Mouse (Mus musculus) C2C12 (cell line): ENCODE measurements around the gene Ccdc154. TPM values are rescaled to one million over a fixed set of nuclear protein-coding genes. Genes with fewer than 3 reads are reported as not detected.

Source experiments
- H3K27me3 ChIP-seq: one replicate; pipeline ENCODE4 v1.6.1; 2011; ENCODE audit not compliant: control insufficient read depth, insufficient read depth, insufficient read length
- H3K36me3 ChIP-seq: one replicate; pipeline ENCODE4 v1.6.1; 2011; ENCODE audit not compliant: control insufficient read depth, insufficient read depth
- H3K4me3 ChIP-seq: one replicate; pipeline ENCODE4 v1.5.1; 2011; ENCODE audit warnings: mild to moderate bottlenecking, control low read depth; ENCODE audit not compliant: poor library complexity, insufficient read depth, severe bottlenecking
- H3K79me2 ChIP-seq: one replicate; pipeline ENCODE4 v1.6.1; 2011; ENCODE audit not compliant: control insufficient read depth, insufficient read depth
- H3K79me3 ChIP-seq: one replicate; pipeline ENCODE4 v1.6.1; 2011; ENCODE audit warnings: low read depth, control low read depth
- H3ac ChIP-seq: one replicate; pipeline ENCODE3; 2011; ENCODE audit warnings: low read depth; ENCODE audit not compliant: control insufficient read depth, insufficient read length
- CEBPB ChIP-seq: IDR thresholded peaks from one replicate; pipeline ENCODE4 v1.6.1; 2011; ENCODE audit warnings: low read depth, mild to moderate bottlenecking, control low read depth, moderate library complexity
- CTCF ChIP-seq: IDR thresholded peaks from one replicate; pipeline ENCODE4 v1.5.1; 2011; ENCODE audit not compliant: control insufficient read depth, insufficient read depth, insufficient read length
- FOSL1 ChIP-seq: IDR thresholded peaks from one replicate; pipeline ENCODE4 v1.8.0; 2011; ENCODE audit warnings: mild to moderate bottlenecking, low read length; ENCODE audit not compliant: poor library complexity, insufficient read depth, severe bottlenecking
- MAX ChIP-seq: IDR thresholded peaks from one replicate; pipeline ENCODE4 v1.6.1; 2011; ENCODE audit warnings: mild to moderate bottlenecking, control low read depth
- MYOD1 ChIP-seq: IDR thresholded peaks from one replicate; pipeline ENCODE4 v1.6.1; 2011; ENCODE audit warnings: low read depth; ENCODE audit not compliant: control insufficient read depth, insufficient read length
- MYOG ChIP-seq: IDR thresholded peaks from one replicate; pipeline ENCODE4 v1.6.1; 2011; ENCODE audit not compliant: control insufficient read depth, insufficient read length; ENCODE audit errors: extremely low read depth
- USF1 ChIP-seq: IDR thresholded peaks from one replicate; pipeline ENCODE4 v1.6.1; 2011; ENCODE audit warnings: low read depth, mild to moderate bottlenecking, control low read depth, moderate library complexity
- polyA plus RNA-seq: library from polyadenylated mRNA; unstranded; fragments of >200 nt; fragmentation: generic; extraction: Trizol; gene quantifications from one replicate; pipeline ENCODE4 v1.2.1, GENCODE M21; 2012; ENCODE audit warnings: missing spikeins

Gene Ccdc154
- polyA plus RNA-seq, 1 experiment = not detected

- Histone ChIP-seq H3K36me3 (peaks cover 3% of the 10 kb centered on the region), H3K4me3 (no peak overlapping the region), H3K79me2 (peaks cover 66% of the 10 kb centered on the region), H3K27me3 (no peaks in the 10 kb centered on the region), H3K79me3 (peaks cover 29% of the 10 kb centered on the region), H3ac (no peak overlapping the region)
- TF ChIP-seq USF1 (no peak), CEBPB (no peak), MYOD1 (no peak), MAX (no peak), CTCF (no peak), MYOG (no peak), FOSL1 (no peak)
These were observed 26.6 kb upstream of the Ccdc154 start for GRCm38 (mm10) chr17:25135622-25136021.

DNA sequence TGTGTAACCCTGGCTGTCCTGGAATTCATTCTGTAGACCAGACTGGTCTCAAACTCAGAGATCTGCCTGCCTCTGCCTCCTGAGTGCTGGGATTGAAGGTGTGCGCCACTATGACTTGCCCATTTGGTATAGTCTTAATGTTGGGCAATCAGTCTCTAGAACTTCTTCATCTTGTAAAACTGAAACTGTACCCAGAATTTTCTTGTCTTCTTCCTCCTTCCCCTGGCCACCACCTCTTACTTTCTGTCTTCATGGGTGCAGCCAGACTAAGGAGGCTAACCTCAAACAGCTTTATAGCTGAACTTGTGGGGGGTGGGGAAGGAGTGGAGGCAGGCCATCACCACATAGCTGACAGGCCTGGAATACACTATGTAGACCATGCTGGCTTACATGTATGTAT is 23.5 kb upstream of the Ccdc154 start:
- Histone ChIP-seq H3K4me3 (no peak overlapping the region), H3K79me2 (peaks cover 85% of the 10 kb centered on the region), H3ac (no peak overlapping the region), H3K36me3 (peaks cover 3% of the 10 kb centered on the region), H3K79me3 (peaks cover 36% of the 10 kb centered on the region), H3K27me3 (no peaks in the 10 kb centered on the region)
- no peak for TF ChIP-seq USF1
- TF ChIP-seq MYOG = no peak
- TF ChIP-seq MYOD1 = no peak
- TF ChIP-seq FOSL1 = no peak
- TF ChIP-seq CTCF = no peak
- no peak for TF ChIP-seq CEBPB
- no peak for TF ChIP-seq MAX

- H3ac ChIP-seq = no peak overlapping the region
- no peak for TF ChIP-seq MYOD1
- TF ChIP-seq MAX = no peak
- no peak for TF ChIP-seq CTCF
- no peak for TF ChIP-seq FOSL1
These were observed 22.3 kb upstream of the Ccdc154 start for GRCm38 (mm10) chr17:25139960-25140359.

GRCm38 (mm10) chr17:25163387-25163786 is 1.1 kb downstream of the Ccdc154 start:
- peaks cover 15% of the 10 kb centered on the region for H3K36me3 ChIP-seq

More at GRCm38 (mm10) chr17:25139960-25140359, 22.3 kb upstream of the Ccdc154 start:
- peaks cover 26% of the 10 kb centered on the region for H3K79me3 ChIP-seq
- H3K4me3 ChIP-seq = no peak overlapping the region
- peaks cover 74% of the 10 kb centered on the region for H3K79me2 ChIP-seq
- peaks cover 3% of the 10 kb centered on the region for H3K36me3 ChIP-seq
- no peaks in the 10 kb centered on the region for H3K27me3 ChIP-seq

GRCm38 (mm10) chr17:25164770-25165169 is 2.5 kb downstream of the Ccdc154 start:
- no peaks in the 10 kb centered on the region for H3K79me2 ChIP-seq
- no peak overlapping the region for H3K4me3 ChIP-seq
- no peak for TF ChIP-seq MYOD1
- no peak for TF ChIP-seq CTCF
- TF ChIP-seq FOSL1 = no peak
- no peak for TF ChIP-seq USF1
- no peak for TF ChIP-seq MYOG
- no peak for TF ChIP-seq CEBPB
- TF ChIP-seq MAX = no peak
- peaks cover 3% of the 10 kb centered on the region for H3K27me3 ChIP-seq
- H3K79me3 ChIP-seq = no peaks in the 10 kb centered on the region
- H3ac ChIP-seq = no peak overlapping the region
- H3K36me3 ChIP-seq = peaks cover 14% of the 10 kb centered on the region

More at GRCm38 (mm10) chr17:25163387-25163786, 1.1 kb downstream of the Ccdc154 start:
- TF ChIP-seq USF1 (no peak), CEBPB (no peak), MAX (no peak), CTCF (no peak), MYOG (no peak), MYOD1 (no peak), FOSL1 (no peak)
- Histone ChIP-seq H3ac (no peak overlapping the region), H3K4me3 (no peak overlapping the region), H3K79me2 (no peaks in the 10 kb centered on the region), H3K27me3 (no peaks in the 10 kb centered on the region), H3K79me3 (no peaks in the 10 kb centered on the region)

- Histone ChIP-seq H3K27me3 (peaks cover 7% of the 10 kb centered on the region), H3K79me2 (no peaks in the 10 kb centered on the region), H3K4me3 (no peak overlapping the region), H3K36me3 (no peaks in the 10 kb centered on the region), H3ac (no peak overlapping the region), H3K79me3 (no peaks in the 10 kb centered on the region)
- no peak for TF ChIP-seq CTCF
- TF ChIP-seq CEBPB = no peak
- TF ChIP-seq FOSL1 = no peak
- TF ChIP-seq MAX = no peak
- no peak for TF ChIP-seq USF1
- TF ChIP-seq MYOG = no peak
- no peak for TF ChIP-seq MYOD1
These were observed 3.9 kb downstream of the Ccdc154 start for GRCm38 (mm10) chr17:25165970-25166671.
